Mouse (Mus musculus) kidney, adult 11 months (tissue): ENCODE results near the gene Prss57.

Experiments used
- DNase-seq: peaks from one replicate; pipeline ENCODE4 v3.0.0; 2022

The Prss57 gene

GRCm38 (mm10) chr10:79806972-79807371 is 16.2 kb upstream of the Prss57 start:
- DNase-seq: no peak

GRCm38 (mm10) chr10:79806331-79806730 is 15.6 kb upstream of the Prss57 start:
- DNase-seq: no peak

GRCm38 (mm10) chr10:79805636-79806035 is 14.9 kb upstream of the Prss57 start:
- peak; percentile 78 for DNase-seq

GRCm38 (mm10) chr10:79803716-79804323 is 13.1 kb upstream of the Prss57 start:
- DNase-seq: no peak

GRCm38 (mm10) chr10:79802331-79802971 is 11.7 kb upstream of the Prss57 start:
- peak; percentile 90 for DNase-seq

- DNase-seq: peak; percentile 85
These were observed 11.1 kb upstream of the Prss57 start for GRCm38 (mm10) chr10:79801837-79802236.

- DNase-seq: no peak
These were observed 9.7 kb upstream of the Prss57 start for GRCm38 (mm10) chr10:79800508-79800907.

GRCm38 (mm10) chr10:79798289-79798928 is 7.6 kb upstream of the Prss57 start:
- DNase-seq: peak; percentile 79

GRCm38 (mm10) chr10:79797326-79797725 is 6.6 kb upstream of the Prss57 start:
- DNase-seq: no peak

GRCm38 (mm10) chr10:79795905-79796304 is 5.1 kb upstream of the Prss57 start:
- no peak for DNase-seq

GRCm38 (mm10) chr10:79794491-79794931 is 3.8 kb upstream of the Prss57 start:
- peak; percentile 91 for DNase-seq

GRCm38 (mm10) chr10:79793738-79794490 is 3.2 kb upstream of the Prss57 start:
- DNase-seq: no peak

- DNase-seq: peak; percentile 90
These were observed 2.4 kb upstream of the Prss57 start, which contains the start of gene Palm for GRCm38 (mm10) chr10:79793051-79793737. Palm (plus strand) TSS chr10:79793572.

GRCm38 (mm10) chr10:79792339-79793040 is 1.7 kb upstream of the Prss57 start:
- DNase-seq: no peak

- DNase-seq: no peak
These were observed 1.2 kb downstream of the Prss57 start for GRCm38 (mm10) chr10:79789581-79789980.

- DNase-seq: peak; percentile 68
These were observed 2.2 kb downstream of the Prss57 start for GRCm38 (mm10) chr10:79788386-79789158.

- DNase-seq: no peak
These were observed 6.6 kb downstream of the Prss57 start for GRCm38 (mm10) chr10:79783920-79784800.

GRCm38 (mm10) chr10:79783050-79783449 is 7.7 kb downstream of the Prss57 start:
- DNase-seq: no peak

- DNase-seq: no peak
These were observed 8.8 kb downstream of the Prss57 start for GRCm38 (mm10) chr10:79781956-79782355.

- DNase-seq: no peak
These were observed 9.6 kb downstream of the Prss57 start for GRCm38 (mm10) chr10:79781139-79781538.
